Mouse (Mus musculus) MEL (cell line): Measurements from ENCODE around the gene Klf11. TPM values are rescaled to one million over a fixed set of nuclear protein-coding genes. Genes with fewer than 3 reads are reported as not detected.

Experiments used
- DNase-seq: peaks from one replicate; pipeline ENCODE4 v3.0.0; 2011; ENCODE audit warnings: low read depth, low spot score
- H3K27ac ChIP-seq: 2 replicates; pipeline ENCODE4 v1.5.1; 2012; ENCODE audit warnings: low read depth, mild to moderate bottlenecking, control low read depth, low read length, moderate library complexity; ENCODE audit not compliant: control insufficient read depth
- H3K27me3 ChIP-seq, 2 experiments: fragments of 150-350 bp in 1 of 2; sonication (generic) in 1 of 2; 2 replicates each; pipeline ENCODE4 v1.6.1; 2012; ENCODE audit warnings: low read length in 2 of 2, mild to moderate bottlenecking in 2 of 2, improper control_type of control experiment in 1 of 2, moderate library complexity in 1 of 2; ENCODE audit not compliant: insufficient read depth in 2 of 2, control insufficient read depth in 1 of 2
- H3K36me3 ChIP-seq, 2 experiments: 2 replicates each; pipeline ENCODE4 v1.6.1; 2012 to 2014; ENCODE audit warnings: low read length in 2 of 2, improper control_type of control experiment in 1 of 2, inconsistent platforms in 1 of 2, mild to moderate bottlenecking in 1 of 2; ENCODE audit not compliant: insufficient read depth in 2 of 2, control insufficient read depth in 1 of 2
- H3K4me1 ChIP-seq, 2 experiments: fragments of 150-350 bp in 1 of 2; sonication (generic) in 1 of 2; 2 replicates each; pipeline ENCODE4 v1.6.1; 2012; ENCODE audit warnings: low read length in 2 of 2, improper control_type of control experiment in 1 of 2, mild to moderate bottlenecking in 1 of 2; ENCODE audit not compliant: insufficient read depth in 2 of 2, control insufficient read depth in 1 of 2
- H3K4me3 ChIP-seq, 2 experiments: fragments of 150-350 bp in 1 of 2; sonication (generic) in 1 of 2; 2 replicates each; pipeline ENCODE4 v1.5.1; 2012; ENCODE audit warnings: low read depth in 2 of 2, low read length in 2 of 2, mild to moderate bottlenecking in 2 of 2, moderate library complexity in 2 of 2, control low read depth in 1 of 2, improper control_type of control experiment in 1 of 2; ENCODE audit not compliant: control insufficient read depth in 1 of 2, insufficient read depth in 1 of 2
- H3K79me2 ChIP-seq: 2 replicates; pipeline ENCODE4 v1.6.1; 2012; ENCODE audit warnings: mild to moderate bottlenecking, low read length, moderate library complexity; ENCODE audit not compliant: control insufficient read depth, poor library complexity, insufficient read depth
- H3K9ac ChIP-seq: 2 replicates; pipeline ENCODE4 v1.6.1; 2012; ENCODE audit warnings: low read depth, mild to moderate bottlenecking, control low read depth, low read length, moderate library complexity; ENCODE audit not compliant: control insufficient read depth, poor library complexity, severe bottlenecking
- H3K9me3 ChIP-seq: fragments of 150-350 bp; sonication (generic); replicated peaks from 2 replicates; pipeline ENCODE4 v1.6.1; 2012; ENCODE audit warnings: mild to moderate bottlenecking, low read length, improper control_type of control experiment, moderate library complexity; ENCODE audit not compliant: insufficient read depth
- CTCF ChIP-seq, 3 experiments: IDR thresholded peaks in 2 of 3; conservative IDR thresholded peaks in 1 of 3; 2 replicates each; pipeline ENCODE4 v1.5.1; 2011 to 2012; ENCODE audit warnings: low read length in 3 of 3, low read depth in 2 of 3, mild to moderate bottlenecking in 2 of 3, improper control_type of control experiment in 1 of 3, inconsistent platforms in 1 of 3, mixed read lengths in 1 of 3, moderate library complexity in 1 of 3; ENCODE audit not compliant: control insufficient read depth in 1 of 3, insufficient read depth in 1 of 3, poor library complexity in 1 of 3, severe bottlenecking in 1 of 3
- ELF1 ChIP-seq: IDR thresholded peaks from 2 replicates; pipeline ENCODE4 v1.6.1; 2014; ENCODE audit warnings: low read depth, mild to moderate bottlenecking, inconsistent platforms, low read length, improper control_type of control experiment, moderate library complexity
- EP300 ChIP-seq, 2 experiments: IDR thresholded peaks; 2 replicates each; pipeline ENCODE4 v1.6.1; 2011; ENCODE audit warnings: improper control_type of control experiment in 2 of 2, low read length in 2 of 2, low read depth in 1 of 2, mild to moderate bottlenecking in 1 of 2
- ETS1 ChIP-seq: IDR thresholded peaks from 2 replicates; pipeline ENCODE4 v1.6.1; 2012; ENCODE audit warnings: low read depth, mild to moderate bottlenecking, inconsistent platforms, low read length, improper control_type of control experiment, moderate library complexity
- MAX ChIP-seq: IDR thresholded peaks from 2 replicates; pipeline ENCODE4 v1.6.1; 2011; ENCODE audit warnings: low read length, improper control_type of control experiment
- MAZ ChIP-seq: IDR thresholded peaks from 2 replicates; pipeline ENCODE4 v1.6.1; 2012; ENCODE audit warnings: low read depth, mild to moderate bottlenecking, inconsistent platforms, low read length, improper control_type of control experiment
- MXI1 ChIP-seq: IDR thresholded peaks from 2 replicates; pipeline ENCODE4 v1.6.1; 2011; ENCODE audit warnings: mild to moderate bottlenecking, low read depth, low read length, improper control_type of control experiment
- MYB ChIP-seq: IDR thresholded peaks from 2 replicates; pipeline ENCODE4 v1.6.1; 2011; ENCODE audit warnings: mild to moderate bottlenecking, low read depth, low read length, improper control_type of control experiment
- MYC ChIP-seq: IDR thresholded peaks from 2 replicates; pipeline ENCODE4 v1.6.1; 2011; ENCODE audit warnings: low read depth, mild to moderate bottlenecking, low read length, improper control_type of control experiment, moderate library complexity
- NELFE ChIP-seq: IDR thresholded peaks from 2 replicates; pipeline ENCODE4 v1.6.1; 2011; ENCODE audit warnings: low read depth, low read length, improper control_type of control experiment
- NRF1 ChIP-seq: IDR thresholded peaks from 2 replicates; pipeline ENCODE4 v1.6.1; 2014; ENCODE audit warnings: low read depth, mild to moderate bottlenecking, inconsistent platforms, low read length, improper control_type of control experiment, moderate library complexity; ENCODE audit not compliant: poor library complexity, insufficient read depth, severe bottlenecking
- POLR2A ChIP-seq, 2 experiments: IDR thresholded peaks; 2 replicates each; pipeline ENCODE4 v1.6.1; 2011 to 2012; ENCODE audit warnings: low read length in 2 of 2, mild to moderate bottlenecking in 2 of 2, control low read depth in 1 of 2, improper control_type of control experiment in 1 of 2, low read depth in 1 of 2, moderate library complexity in 1 of 2; ENCODE audit not compliant: control insufficient read depth in 1 of 2, insufficient read depth in 1 of 2, poor library complexity in 1 of 2
- POLR2AphosphoS5 ChIP-seq: IDR thresholded peaks from 2 replicates; pipeline ENCODE4 v1.6.1; 2012; ENCODE audit warnings: low read depth, borderline replicate concordance, mild to moderate bottlenecking, inconsistent platforms, low read length, moderate library complexity, mixed read lengths
- RAD21 ChIP-seq: IDR thresholded peaks from 2 replicates; pipeline ENCODE4 v1.6.1; 2011; ENCODE audit warnings: mild to moderate bottlenecking, low read depth, low read length, improper control_type of control experiment
- RCOR1 ChIP-seq: IDR thresholded peaks from 2 replicates; pipeline ENCODE4 v1.6.1; 2012; ENCODE audit warnings: low read depth, mild to moderate bottlenecking, inconsistent platforms, low read length, improper control_type of control experiment
- SIN3A ChIP-seq: IDR thresholded peaks from 2 replicates; pipeline ENCODE4 v1.6.1; 2012; ENCODE audit warnings: low read length, improper control_type of control experiment, inconsistent platforms
- SMC3 ChIP-seq: IDR thresholded peaks from 2 replicates; pipeline ENCODE4 v1.6.1; 2011; ENCODE audit warnings: low read depth, low read length, improper control_type of control experiment
- TAL1 ChIP-seq: IDR thresholded peaks from 2 replicates; pipeline ENCODE4 v1.6.1; 2012; ENCODE audit warnings: mild to moderate bottlenecking, inconsistent platforms, low read length, moderate library complexity, mixed read lengths
- UBTF ChIP-seq: IDR thresholded peaks from 2 replicates; pipeline ENCODE4 v1.6.1; 2012; ENCODE audit warnings: low read depth, mild to moderate bottlenecking, inconsistent platforms, low read length, improper control_type of control experiment, moderate library complexity, borderline replicate concordance; ENCODE audit not compliant: insufficient read depth
- USF1 ChIP-seq: IDR thresholded peaks from 2 replicates; pipeline ENCODE4 v1.6.1; 2014; ENCODE audit warnings: low read depth, mild to moderate bottlenecking, inconsistent platforms, low read length, improper control_type of control experiment, moderate library complexity
- USF2 ChIP-seq, 2 experiments: IDR thresholded peaks; 2 replicates each; pipeline ENCODE4 v1.6.1; 2011 to 2012; ENCODE audit warnings: improper control_type of control experiment in 2 of 2, low read length in 2 of 2, borderline replicate concordance in 1 of 2, inconsistent platforms in 1 of 2, low read depth in 1 of 2, mild to moderate bottlenecking in 1 of 2; ENCODE audit not compliant: insufficient read depth in 1 of 2
- ZC3H11A ChIP-seq: IDR thresholded peaks from 2 replicates; pipeline ENCODE4 v1.6.1; 2012; ENCODE audit warnings: low read depth, mild to moderate bottlenecking, inconsistent platforms, low read length, improper control_type of control experiment
- ZKSCAN1 ChIP-seq: IDR thresholded peaks from 2 replicates; pipeline ENCODE4 v1.6.1; 2012; ENCODE audit warnings: low read depth, mild to moderate bottlenecking, inconsistent platforms, low read length, improper control_type of control experiment, moderate library complexity
- ZMIZ1 ChIP-seq: IDR thresholded peaks from 2 replicates; pipeline ENCODE4 v1.6.1; 2012; ENCODE audit warnings: low read depth, mild to moderate bottlenecking, inconsistent platforms, low read length, improper control_type of control experiment, moderate library complexity
- polyA plus RNA-seq, 2 experiments: library from polyadenylated mRNA; stranded (reverse) in 1 of 2; unstranded in 1 of 2; fragments of >175 nt in 1 of 2; fragments of >200 nt in 1 of 2; gene quantifications; 2 replicates each; pipeline versions ENCODE4 v1.2.1 to v1.2.4; 2012; ENCODE audit warnings: low replicate concordance in 2 of 2, low read depth in 1 of 2; ENCODE audit not compliant: insufficient read length in 2 of 2, insufficient read depth in 1 of 2, missing spikeins in 1 of 2
- total RNA-seq: library from RNA; depleted of rRNA; stranded (reverse); fragments of 300-350 nt; gene quantifications from 2 replicates; pipeline ENCODE4 v1.2.3, GENCODE M21; 2012

The Klf11 gene
- total and polyA plus RNA-seq, 3 experiments, result 2.4 to 7.2 TPM; not detected in 1

DNA sequence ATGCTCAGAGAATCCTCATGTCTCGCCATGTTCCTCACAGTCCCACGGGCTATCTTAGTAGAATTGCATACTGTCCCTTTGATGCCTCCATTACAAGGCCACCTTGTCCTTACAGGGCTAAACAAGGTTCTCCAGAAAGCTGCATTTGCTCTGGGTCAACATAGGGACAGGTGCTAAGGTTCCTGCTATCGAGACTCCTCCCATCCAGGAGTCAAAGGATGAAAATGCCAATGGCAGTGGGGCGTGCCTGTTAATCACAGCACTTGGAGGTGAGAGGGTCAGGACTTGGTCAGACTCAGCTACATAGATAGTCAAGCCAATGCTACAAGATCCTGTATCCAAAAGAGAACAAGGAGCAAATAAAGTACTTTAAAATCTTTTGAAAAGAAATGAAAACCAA is 31.6 kb upstream of the Klf11 start:
- H3K4me3 ChIP-seq, result no peak overlapping the region
- no peaks in the 10 kb centered on the region for H3K36me3 ChIP-seq
- H3K27me3 ChIP-seq, result no peaks in the 10 kb centered on the region
- no peak for DNase-seq
- no peaks in the 10 kb centered on the region for H3K4me1 ChIP-seq
- no peaks in the 10 kb centered on the region for H3K9me3 ChIP-seq
- no peak overlapping the region for H3K27ac ChIP-seq
- H3K79me2 ChIP-seq, result no peaks in the 10 kb centered on the region
- H3K9ac ChIP-seq, result no peak overlapping the region
- no peak for TF ChIP-seq USF2 (IDR thresholded peaks at IDR 0.05; ENCODE audit: borderline replicate concordance in 1 of 2, insufficient read depth in 1 of 2, low read depth in 1 of 2, low read length in 2 of 2)
- TF ChIP-seq MXI1, result no peak
- no peak for TF ChIP-seq SMC3
- TF ChIP-seq ELF1, result no peak
- no peak for TF ChIP-seq SIN3A
- no peak for TF ChIP-seq UBTF
- TF ChIP-seq POLR2A (IDR thresholded peaks at IDR 0.05; ENCODE audit: control insufficient read depth in 1 of 2, insufficient read depth in 1 of 2, low read depth in 1 of 2, low read length in 2 of 2, poor library complexity in 1 of 2), result no peak
- TF ChIP-seq RAD21, result no peak
- TF ChIP-seq, all 39 proteins: peak for 0

- no peaks in the 10 kb centered on the region for H3K27me3 ChIP-seq
- no peaks in the 10 kb centered on the region for H3K4me1 ChIP-seq
- no peak overlapping the region for H3K27ac ChIP-seq
- TF ChIP-seq RCOR1 (no peak), MYC (no peak), USF2 (IDR thresholded peaks at IDR 0.05; ENCODE audit: borderline replicate concordance in 1 of 2, insufficient read depth in 1 of 2, low read depth in 1 of 2, low read length in 2 of 2) (no peak), MAX (no peak), SIN3A (no peak), ZKSCAN1 (no peak), CTCF (IDR thresholded peaks at IDR 0.05 in 2 of 3, conservative IDR thresholded peaks at IDR 0.05 in 1 of 3; ENCODE audit: control insufficient read depth in 1 of 3, insufficient read depth in 1 of 3, low read depth in 2 of 3, low read length in 3 of 3, poor library complexity in 1 of 3, severe bottlenecking in 1 of 3) (no peak), TAL1 (no peak), USF1 (no peak), MYB (no peak), EP300 (IDR thresholded peaks at IDR 0.05; ENCODE audit: low read depth in 1 of 2, low read length in 2 of 2) (no peak), NRF1 (no peak), ZMIZ1 (no peak), SMC3 (no peak), POLR2AphosphoS5 (no peak), RAD21 (no peak), ZC3H11A (no peak), NELFE (no peak), MAZ (no peak), ETS1 (no peak)
- H3K9ac ChIP-seq, result no peak overlapping the region
- H3K36me3 ChIP-seq, result no peaks in the 10 kb centered on the region
- no peak overlapping the region for H3K4me3 ChIP-seq
- no peaks in the 10 kb centered on the region for H3K79me2 ChIP-seq
- no peaks in the 10 kb centered on the region for H3K9me3 ChIP-seq
- no peak for DNase-seq
These were observed 27.4 kb upstream of the Klf11 start for GRCm38 (mm10) chr12:24623486-24624251.
